Mouse (Mus musculus) intestine, embryonic 15.5 days (tissue): ENCODE data around the gene Pole2. TPM values are rescaled to one million over a fixed set of nuclear protein-coding genes. Genes with fewer than 3 reads are reported as not detected.

Experiments
- ATAC-seq: fragments of 200-750 bp; cut with Nextera tagmentation; 2 replicates; pipeline ENCODE4 v1.8.0; 2017; ENCODE audit warnings: moderate TSS enrichment, moderate library complexity
- H3K27ac ChIP-seq: fragments of 300-500 bp; sonication (generic); 2 replicates; pipeline ENCODE4 v1.5.1; 2015; ENCODE audit warnings: mild to moderate bottlenecking, inconsistent platforms
- H3K27me3 ChIP-seq: fragments of 300-500 bp; sonication (generic); replicated peaks from 2 replicates; pipeline ENCODE4 v1.6.1; 2015; ENCODE audit warnings: inconsistent platforms
- H3K36me3 ChIP-seq: fragments of 300-500 bp; sonication (generic); 2 replicates; pipeline ENCODE4 v1.6.1; 2015; ENCODE audit warnings: inconsistent platforms
- H3K4me1 ChIP-seq: fragments of 300-500 bp; sonication (generic); replicated peaks from 2 replicates; pipeline ENCODE4 v1.6.1; 2015; ENCODE audit warnings: inconsistent platforms
- H3K4me2 ChIP-seq: fragments of 300-500 bp; sonication (generic); replicated peaks from 2 replicates; pipeline ENCODE4 v1.6.1; 2015; ENCODE audit warnings: mild to moderate bottlenecking, inconsistent platforms
- H3K4me3 ChIP-seq: fragments of 300-500 bp; sonication (generic); replicated peaks from 2 replicates; pipeline ENCODE4 v1.5.1; 2015; ENCODE audit warnings: inconsistent platforms
- H3K9ac ChIP-seq: fragments of 300-500 bp; sonication (generic); 2 replicates; pipeline ENCODE4 v1.6.1; 2015; ENCODE audit warnings: inconsistent platforms
- H3K9me3 ChIP-seq: fragments of 300-500 bp; sonication (generic); 2 replicates; pipeline ENCODE4 v1.6.1; 2016; ENCODE audit warnings: inconsistent platforms
- WGBS: fragments of 180-500 bp; shearing (Covaris S2); methylation state at CpG from one replicate; pipeline ENCODE4 v1.1.7; 2015; 5-methylcytosine and 5-hydroxymethylcytosine counted together
- polyA plus RNA-seq: library from polyadenylated mRNA; unstranded; fragments of >200 nt; fragmentation: Nextera tagmentation; extraction: Ambion mirVana; gene quantifications from 2 replicates; pipeline ENCODE4 v1.2.1, GENCODE M21; 2015

The Pole2 gene
- polyA plus RNA-seq, 1 experiment from 2014 or later, result 25.9 TPM

- H3K36me3 ChIP-seq, result no peaks in the 10 kb centered on the region
- no peaks in the 10 kb centered on the region for H3K4me1 ChIP-seq
- H3K9ac ChIP-seq, result no peak overlapping the region
- no peaks in the 10 kb centered on the region for H3K9me3 ChIP-seq
- 37% methylated on average over 3 of the region's 3 CpGs for WGBS
- ATAC-seq, result no peak
- no peak overlapping the region for H3K27ac ChIP-seq
- no peak overlapping the region for H3K4me3 ChIP-seq
- no peaks in the 10 kb centered on the region for H3K27me3 ChIP-seq
- no peak overlapping the region for H3K4me2 ChIP-seq
These were observed 10.3 kb upstream of the Pole2 start for GRCm38 (mm10) chr12:69238284-69238683.

- Histone ChIP-seq H3K9me3 (no peaks in the 10 kb centered on the region), H3K36me3 (no peaks in the 10 kb centered on the region), H3K27ac (no peak overlapping the region), H3K4me3 (no peak overlapping the region), H3K27me3 (no peaks in the 10 kb centered on the region), H3K4me1 (no peaks in the 10 kb centered on the region), H3K9ac (no peak overlapping the region), H3K4me2 (no peak overlapping the region)
- WGBS, result 76% methylated on average over 6 of the region's 6 CpGs
- ATAC-seq, result no peak
These were observed 7.8 kb upstream of the Pole2 start for GRCm38 (mm10) chr12:69235782-69236181.

GRCm38 (mm10) chr12:69229251-69229650, 1.3 kb upstream of the Pole2 start:
- H3K27ac ChIP-seq, result no peak overlapping the region
- 65% methylated on average over 2 of the region's 2 CpGs for WGBS
- no peaks in the 10 kb centered on the region; the same call in 1 of the 2 replicates for H3K4me1 ChIP-seq
- H3K27me3 ChIP-seq, result no peaks in the 10 kb centered on the region
- H3K9ac ChIP-seq, result no peak overlapping the region
- no peaks in the 10 kb centered on the region for H3K9me3 ChIP-seq
- H3K4me2 ChIP-seq, result no peak overlapping the region
- no peak overlapping the region for H3K4me3 ChIP-seq
- H3K36me3 ChIP-seq, result no peaks in the 10 kb centered on the region
- ATAC-seq, result no peak

- Histone ChIP-seq H3K4me2 (no peak overlapping the region), H3K27ac (no peak overlapping the region), H3K36me3 (peaks cover 25% of the 10 kb centered on the region), H3K4me3 (no peak overlapping the region), H3K4me1 (no peaks in the 10 kb centered on the region), H3K27me3 (no peaks in the 10 kb centered on the region), H3K9ac (no peak overlapping the region), H3K9me3 (no peaks in the 10 kb centered on the region)
- no peak for ATAC-seq
- WGBS, result 89% methylated on average over 19 of the region's 19 CpGs
These were observed 7.2 kb downstream of the Pole2 start for GRCm38 (mm10) chr12:69220613-69221277.

GRCm38 (mm10) chr12:69216587-69216986, 11.4 kb downstream of the Pole2 start:
- Histone ChIP-seq H3K27me3 (no peaks in the 10 kb centered on the region), H3K4me3 (no peak overlapping the region), H3K4me1 (no peaks in the 10 kb centered on the region), H3K36me3 (peaks cover 40% of the 10 kb centered on the region), H3K27ac (no peak overlapping the region), H3K4me2 (no peak overlapping the region), H3K9me3 (no peaks in the 10 kb centered on the region), H3K9ac (no peak overlapping the region)
- ATAC-seq, result no peak
- 96% methylated on average over 7 of the region's 7 CpGs for WGBS

GRCm38 (mm10) chr12:69215000-69215785, 12.8 kb downstream of the Pole2 start:
- H3K36me3 ChIP-seq, result peaks cover 39% of the 10 kb centered on the region
- H3K4me3 ChIP-seq, result no peak overlapping the region
- no peaks in the 10 kb centered on the region for H3K4me1 ChIP-seq
- no peak overlapping the region for H3K9ac ChIP-seq
- WGBS, result 84% methylated on average over 3 of the region's 3 CpGs
- no peak overlapping the region for H3K4me2 ChIP-seq
- ATAC-seq, result no peak
- no peaks in the 10 kb centered on the region for H3K27me3 ChIP-seq
- no peak overlapping the region for H3K27ac ChIP-seq
- H3K9me3 ChIP-seq, result no peaks in the 10 kb centered on the region

GRCm38 (mm10) chr12:69214393-69214792, 13.6 kb downstream of the Pole2 start:
- Histone ChIP-seq H3K27me3 (no peaks in the 10 kb centered on the region), H3K9me3 (no peaks in the 10 kb centered on the region), H3K36me3 (peaks cover 35% of the 10 kb centered on the region), H3K4me1 (no peaks in the 10 kb centered on the region), H3K4me2 (no peak overlapping the region), H3K9ac (no peak overlapping the region), H3K27ac (no peak overlapping the region), H3K4me3 (no peak overlapping the region)
- ATAC-seq, result no peak
- WGBS, result 94% methylated on average over 7 of the region's 7 CpGs

GRCm38 (mm10) chr12:69213186-69213777, 14.7 kb downstream of the Pole2 start:
- Histone ChIP-seq H3K4me3 (no peak overlapping the region), H3K9ac (no peak overlapping the region), H3K36me3 (peaks cover 30% of the 10 kb centered on the region), H3K4me2 (no peak overlapping the region), H3K4me1 (no peaks in the 10 kb centered on the region), H3K9me3 (no peaks in the 10 kb centered on the region), H3K27me3 (no peaks in the 10 kb centered on the region), H3K27ac (no peak overlapping the region)
- WGBS, result 92% methylated on average over 13 of the region's 13 CpGs
- no peak for ATAC-seq

GRCm38 (mm10) chr12:69211057-69211456, 16.9 kb downstream of the Pole2 start:
- no peaks in the 10 kb centered on the region for H3K4me1 ChIP-seq
- no peaks in the 10 kb centered on the region for H3K27me3 ChIP-seq
- H3K4me2 ChIP-seq, result no peak overlapping the region
- no peaks in the 10 kb centered on the region for H3K9me3 ChIP-seq
- no peak overlapping the region for H3K27ac ChIP-seq
- ATAC-seq, result no peak
- no peak overlapping the region for H3K4me3 ChIP-seq
- peaks cover 24% of the 10 kb centered on the region for H3K36me3 ChIP-seq
- no peak overlapping the region for H3K9ac ChIP-seq
- WGBS, result 85% methylated on average over 5 of the region's 5 CpGs

- H3K27me3 ChIP-seq, result no peaks in the 10 kb centered on the region
- H3K9ac ChIP-seq, result no peak overlapping the region
- peaks cover 21% of the 10 kb centered on the region for H3K36me3 ChIP-seq
- no peak for ATAC-seq
- no peak overlapping the region for H3K4me3 ChIP-seq
- H3K27ac ChIP-seq, result no peak overlapping the region
- H3K4me2 ChIP-seq, result no peak overlapping the region
- H3K4me1 ChIP-seq, result no peaks in the 10 kb centered on the region
- WGBS, result 91% methylated on average over 18 of the region's 18 CpGs
- H3K9me3 ChIP-seq, result no peaks in the 10 kb centered on the region
These were observed 17.7 kb downstream of the Pole2 start for GRCm38 (mm10) chr12:69210056-69210979.

GRCm38 (mm10) chr12:69208520-69208919, 19.5 kb downstream of the Pole2 start:
- H3K36me3 ChIP-seq, result peaks cover 13% of the 10 kb centered on the region
- ATAC-seq, result no peak

GRCm38 (mm10) chr12:69207926-69208325, 20.1 kb downstream of the Pole2 start:
- no peaks in the 10 kb centered on the region for H3K27me3 ChIP-seq
- no peaks in the 10 kb centered on the region for H3K9me3 ChIP-seq
- no peak overlapping the region for H3K9ac ChIP-seq
- no peak for ATAC-seq
- H3K4me2 ChIP-seq, result no peak overlapping the region
- WGBS, result 92% methylated on average over 7 of the region's 7 CpGs
- no peak overlapping the region for H3K27ac ChIP-seq
- H3K4me1 ChIP-seq, result no peaks in the 10 kb centered on the region
- H3K36me3 ChIP-seq, result peaks cover 10% of the 10 kb centered on the region
- no peak overlapping the region for H3K4me3 ChIP-seq

More at GRCm38 (mm10) chr12:69208520-69208919, 19.5 kb downstream of the Pole2 start:
- no peak overlapping the region for H3K4me2 ChIP-seq
- no peaks in the 10 kb centered on the region for H3K27me3 ChIP-seq
- H3K27ac ChIP-seq, result no peak overlapping the region
- H3K4me3 ChIP-seq, result no peak overlapping the region
- no peaks in the 10 kb centered on the region for H3K4me1 ChIP-seq
- no peaks in the 10 kb centered on the region for H3K9me3 ChIP-seq
- WGBS, result 94% methylated on average over 2 of the region's 2 CpGs
- H3K9ac ChIP-seq, result no peak overlapping the region
